Mouse (Mus musculus) lung, postnatal 36 days (tissue): ENCODE measurements at regions not wholly inside any gene's neighbourhood (a gene's known extent, or its start where the extent isn't known, plus 50 kb on each side); places are given as distances from the start of the nearest gene placed in this dataset.

Experiments used
- DNase-seq: peaks from one replicate; pipeline ENCODE4 v3.0.0; 2022; ENCODE audit warnings: mixed read lengths

DNA sequence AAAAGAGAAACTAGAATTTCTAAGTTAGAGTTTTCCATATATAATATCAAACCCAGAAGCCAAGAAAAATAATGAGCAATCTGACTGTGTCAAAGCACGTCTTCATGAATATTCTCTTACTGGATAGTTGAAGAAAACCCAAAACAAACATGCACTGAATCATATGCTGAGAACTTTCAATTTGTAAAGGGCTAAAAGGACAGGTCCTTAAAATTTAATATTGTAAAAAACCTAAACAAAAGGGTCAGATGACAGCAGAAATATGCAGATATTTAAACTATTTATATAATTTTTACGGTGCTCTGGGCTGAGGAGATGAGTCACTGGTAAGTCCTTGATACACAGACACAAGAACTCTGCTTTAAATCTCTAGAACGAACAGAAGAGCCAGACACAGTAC lies 356.7 kb upstream of the Runx1 start:
- DNase-seq, result no peak

GRCm38 (mm10) chr16:93181497-93181896 lies 355.5 kb upstream of the Runx1 start:
- DNase-seq, result no peak

- no peak for DNase-seq
Observed at GRCm38 (mm10) chr16:93180213-93180612, 354.3 kb upstream of the Runx1 start.

GRCm38 (mm10) chr16:93166667-93167066 lies 340.7 kb upstream of the Runx1 start:
- no peak for DNase-seq

DNA sequence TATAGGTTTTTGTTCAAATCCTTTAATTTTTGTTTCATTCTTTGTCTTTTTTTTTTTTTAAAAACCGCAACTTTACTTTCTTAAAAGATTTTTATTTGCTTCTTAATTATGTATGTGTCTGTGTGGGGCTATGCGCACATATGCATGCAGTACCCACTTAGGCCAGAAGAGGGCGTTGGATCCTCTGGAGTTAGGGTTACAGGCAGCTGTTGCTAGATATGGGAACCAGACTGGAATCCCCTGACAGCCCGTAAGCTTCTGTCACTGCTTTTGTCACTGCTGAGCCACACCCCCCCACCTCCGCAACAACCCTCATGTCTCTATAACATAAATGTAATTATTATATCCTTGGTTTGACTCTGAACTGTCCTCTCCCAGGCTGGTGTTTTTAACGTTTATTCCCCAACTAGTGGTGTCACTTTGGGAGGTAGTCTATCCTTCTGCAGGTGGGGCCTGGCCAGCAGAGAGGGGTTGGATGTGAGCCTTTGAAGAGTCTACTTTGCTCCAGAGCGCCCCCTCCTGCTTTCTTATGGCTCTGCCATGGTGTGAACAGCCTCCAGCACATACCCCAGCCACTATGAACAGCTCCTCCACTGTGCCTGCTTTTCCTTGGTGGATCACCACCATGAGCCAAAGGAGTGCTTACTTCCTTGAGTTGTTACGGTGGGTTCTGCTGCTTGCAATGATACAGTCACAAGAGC lies 332.7 kb upstream of the Runx1 start:
- DNase-seq, result no peak

- no peak for DNase-seq
Observed at GRCm38 (mm10) chr16:93153545-93154329, 327.8 kb upstream of the Runx1 start.

GRCm38 (mm10) chr16:93152765-93153489 lies 327.0 kb upstream of the Runx1 start:
- DNase-seq, result no peak

DNA sequence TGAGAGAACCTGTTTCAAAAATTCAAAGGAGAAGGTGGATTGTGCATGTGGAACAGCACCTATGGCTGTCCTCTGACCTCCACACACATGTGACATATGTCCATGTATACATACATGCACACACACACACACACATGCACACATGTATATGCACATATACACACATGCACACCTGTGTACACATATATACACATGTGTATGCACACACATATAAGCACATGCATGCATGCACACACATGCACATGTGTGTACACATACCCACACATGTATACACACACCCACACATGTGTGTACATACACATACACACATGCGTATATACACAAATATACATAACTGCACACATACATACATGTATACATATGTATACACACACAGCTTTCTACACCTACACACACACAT lies 326.1 kb upstream of the Runx1 start:
- no peak for DNase-seq

- DNase-seq, result no peak
Observed at GRCm38 (mm10) chr16:93151652-93152051, 325.7 kb upstream of the Runx1 start.

DNA sequence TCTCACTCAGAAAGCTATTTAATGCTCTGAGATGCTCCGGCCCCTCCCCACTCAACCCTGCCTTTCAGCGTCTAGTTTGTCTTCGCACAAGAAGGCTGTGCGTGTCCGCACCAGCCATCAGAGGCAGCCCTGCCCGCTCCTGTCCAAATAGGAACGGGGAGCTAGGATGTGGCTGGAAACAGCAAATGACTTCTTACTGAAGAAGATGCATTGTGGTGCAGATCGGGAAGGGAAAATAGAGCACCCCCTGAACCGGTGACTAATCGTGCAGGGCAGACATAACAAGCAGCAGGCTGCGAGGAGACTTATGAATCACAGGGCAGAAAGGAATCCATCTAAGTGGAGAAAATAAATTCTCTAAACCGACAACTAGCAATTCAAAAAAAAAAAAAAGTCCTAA lies 324.5 kb upstream of the Runx1 start:
- DNase-seq, result no peak

- no peak for DNase-seq
Observed at GRCm38 (mm10) chr16:93147525-93148222, 321.7 kb upstream of the Runx1 start.

DNA sequence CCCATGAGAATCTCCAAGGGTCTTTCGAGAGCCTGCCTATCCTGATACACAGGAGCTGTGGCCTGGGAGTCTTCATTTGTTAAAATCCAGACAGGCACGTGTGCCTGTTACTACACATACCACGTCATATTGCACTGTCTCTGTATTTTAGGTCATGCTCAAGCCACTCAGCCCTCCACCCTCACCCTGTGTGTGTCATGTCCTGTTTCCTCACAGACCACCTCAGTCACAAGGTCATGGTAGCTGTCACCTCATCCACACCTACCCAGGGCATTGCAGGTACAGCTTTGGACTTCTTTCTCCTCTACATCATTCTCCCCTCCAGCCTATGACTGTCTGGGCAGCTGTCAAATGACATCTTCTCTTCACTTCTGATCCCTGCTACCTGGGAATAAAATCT lies 320.9 kb upstream of the Runx1 start:
- no peak for DNase-seq

DNA sequence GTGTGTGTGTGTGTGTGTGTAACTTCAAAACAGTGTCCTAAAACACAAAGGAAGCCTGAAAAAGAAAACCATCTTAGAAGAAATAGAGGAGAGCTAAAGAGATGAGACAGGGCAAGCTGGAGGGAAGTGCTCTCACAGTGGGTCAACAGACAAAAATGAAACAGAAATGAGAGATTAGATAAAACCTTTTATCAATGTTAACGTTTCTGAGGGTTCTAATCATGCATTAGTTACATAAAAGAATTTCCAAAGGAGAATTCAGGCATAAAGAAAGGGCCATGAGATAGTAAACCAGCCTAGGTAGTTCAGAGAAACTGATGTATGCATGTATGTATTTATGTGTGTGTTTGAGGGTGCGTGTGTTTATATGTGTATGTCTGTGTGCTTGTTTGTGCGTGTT lies 319.7 kb upstream of the Runx1 start:
- no peak for DNase-seq

DNA sequence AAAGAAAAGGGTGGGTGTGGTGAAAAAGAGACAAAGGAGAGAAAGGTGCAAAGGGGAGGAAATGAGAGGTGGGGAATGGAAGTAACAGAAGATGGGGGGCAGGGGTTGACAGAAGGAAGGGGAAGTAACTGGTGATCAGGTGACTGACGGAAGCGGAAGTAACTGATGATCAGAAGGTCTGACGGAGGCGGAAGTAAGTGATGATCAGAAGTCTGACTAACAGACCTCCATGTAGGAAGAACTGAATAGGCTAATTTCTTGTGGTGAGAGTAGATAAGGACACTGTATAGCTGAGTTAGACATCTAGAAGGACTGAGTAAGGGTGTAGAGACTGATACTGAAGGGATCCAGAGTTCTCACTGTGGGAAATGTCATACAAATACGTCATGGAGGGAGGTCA lies 318.1 kb upstream of the Runx1 start:
- DNase-seq, result no peak

DNA sequence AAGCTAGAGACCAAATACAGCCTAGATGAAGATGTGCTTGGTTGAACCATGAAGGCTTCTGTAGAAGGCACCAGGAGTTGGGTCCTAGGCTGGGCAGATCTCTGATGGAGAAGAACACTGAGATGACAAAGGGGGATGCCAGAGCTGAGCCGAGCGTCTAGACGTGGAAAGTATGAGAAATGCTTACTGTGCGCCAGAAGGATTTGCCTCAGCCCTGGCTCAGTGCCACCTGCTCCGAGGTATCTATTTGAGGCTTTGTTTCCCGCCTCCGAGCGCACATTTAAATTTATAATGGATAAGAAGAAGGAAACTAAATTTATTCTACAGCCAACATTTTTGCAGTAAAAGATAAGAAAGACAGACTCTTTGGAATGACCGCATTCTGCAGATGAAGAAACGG lies 317.2 kb upstream of the Runx1 start:
- DNase-seq, result no peak

DNA sequence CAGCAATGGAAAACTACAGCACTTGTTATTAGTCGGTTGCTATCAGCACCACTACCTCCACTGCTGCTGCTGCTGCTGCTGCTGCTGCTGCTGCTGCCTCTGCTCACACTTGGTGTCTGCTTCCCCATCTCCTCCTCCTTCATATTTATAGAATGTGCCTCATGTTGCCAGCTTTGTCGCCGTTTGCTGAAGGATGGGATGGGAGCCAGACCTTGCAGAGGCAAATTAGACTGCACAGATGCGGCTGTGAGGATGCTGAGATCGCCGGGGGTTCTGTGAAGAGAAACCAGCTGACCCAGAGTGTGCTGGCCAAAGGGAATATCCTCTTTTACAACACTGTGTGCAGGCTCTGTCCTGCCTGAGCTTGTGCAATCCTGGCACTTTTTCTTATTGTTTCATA lies 316.0 kb upstream of the Runx1 start:
- no peak for DNase-seq

DNA sequence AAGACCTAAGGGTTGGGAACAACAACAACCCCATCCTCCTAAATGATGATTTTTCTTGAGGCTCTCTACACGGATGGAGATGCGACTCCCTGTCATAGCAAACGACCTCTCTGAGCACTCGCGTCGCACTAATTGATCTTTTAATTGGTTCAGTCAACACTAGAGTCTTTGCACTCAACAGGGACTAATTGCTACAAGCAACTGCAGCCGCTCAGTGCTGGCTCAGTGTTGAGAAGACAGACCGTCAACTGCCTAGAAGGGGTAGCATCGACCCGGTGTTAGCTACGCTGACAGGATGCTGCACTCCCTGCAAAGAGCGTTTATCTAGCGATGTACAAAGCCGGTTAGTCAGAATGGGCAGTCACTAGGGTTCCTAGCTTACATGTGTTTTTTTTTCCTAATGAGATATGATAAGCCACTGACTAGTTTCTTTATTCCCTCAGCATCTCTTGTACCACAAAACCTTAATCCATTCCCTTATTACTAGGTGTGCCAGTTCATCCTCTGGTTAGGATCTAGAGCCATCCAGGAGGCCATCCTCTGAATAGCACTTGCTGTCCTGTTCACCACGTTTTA lies 314.7 kb upstream of the Runx1 start:
- DNase-seq, result no peak

DNA sequence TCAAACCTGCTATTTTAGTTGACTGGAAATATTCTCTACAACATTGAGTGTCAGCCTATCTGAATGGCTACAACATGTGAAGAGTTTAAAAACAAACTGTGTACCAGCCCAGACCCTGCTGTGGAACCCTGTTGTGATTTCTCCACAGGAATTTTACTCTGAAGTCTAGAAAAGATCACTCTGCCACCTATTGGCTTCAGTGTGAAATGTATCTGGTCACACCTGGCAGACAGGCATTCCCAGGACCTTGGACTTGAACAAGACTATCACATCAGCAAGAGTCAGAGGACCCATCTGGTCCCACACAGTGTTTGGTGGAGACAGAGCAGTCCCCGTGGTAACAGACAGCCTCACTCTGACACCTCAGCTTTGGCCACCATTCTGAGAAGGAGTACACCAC lies 311.3 kb upstream of the Runx1 start:
- DNase-seq, result peak; percentile 51

- no peak for DNase-seq
Observed at GRCm38 (mm10) chr16:93131404-93131803, 305.5 kb upstream of the Runx1 start.

DNA sequence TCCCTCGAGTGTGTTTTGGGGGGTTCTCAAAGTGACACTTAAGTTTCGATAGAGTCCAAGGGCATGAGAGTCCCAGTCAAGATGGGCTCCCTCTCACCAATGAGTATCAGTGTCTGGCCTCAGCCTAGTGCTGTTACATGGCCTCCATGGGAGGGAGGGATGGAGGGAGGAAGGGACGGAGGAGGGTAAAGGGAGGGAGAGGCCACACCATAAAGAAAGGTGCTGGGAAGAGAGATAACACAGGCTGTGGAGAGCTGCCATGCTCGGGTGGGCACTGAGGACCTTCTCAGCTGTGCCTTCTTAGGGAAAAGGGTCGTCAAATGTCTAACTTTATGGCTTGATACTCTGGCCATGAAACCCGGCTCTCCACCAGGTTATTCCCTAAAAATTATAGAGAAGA lies 304.7 kb upstream of the Runx1 start:
- no peak for DNase-seq

DNA sequence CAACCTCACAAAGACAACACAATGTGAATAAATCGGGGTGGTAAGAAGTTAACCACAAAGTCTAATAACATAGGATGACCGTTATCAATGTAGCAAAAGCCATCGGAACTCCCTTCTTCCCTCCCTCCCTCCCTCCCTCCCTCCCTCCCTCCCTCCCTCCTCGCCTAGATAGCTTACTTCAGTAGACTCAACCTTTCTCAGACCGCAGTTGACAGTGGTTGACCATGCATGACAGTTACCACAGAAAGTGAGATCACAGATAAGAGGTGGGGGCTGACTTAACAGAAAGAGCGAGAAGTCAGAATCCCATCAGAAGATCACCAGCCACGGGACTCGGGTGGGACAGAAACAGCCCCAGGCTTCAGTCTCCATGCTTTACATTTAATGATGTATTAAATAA lies 297.8 kb upstream of the Runx1 start:
- no peak for DNase-seq

GRCm38 (mm10) chr16:93116111-93116969 lies 290.4 kb upstream of the Runx1 start:
- no peak for DNase-seq
